Mouse (Mus musculus): ENCODE results near the gene Gm21149. TPM values are rescaled to one million over a fixed set of nuclear protein-coding genes. Genes with fewer than 3 reads are reported as not detected.
A peak's percentile ranks its signal among the peaks of the same experiment; 100 is the strongest.
"Not testable (repeated sequence)": the region's sequence is repeated elsewhere in the genome, so short reads cannot be mapped to it uniquely, and the experiment has no call there.

Gm21149 gene
- 0.20 and 0.25 TPM in 2 replicates for polyA plus RNA-seq (2015; fragmentation: Nextera tagmentation; extraction: Ambion mirVana)

- not testable (repeated sequence) for ATAC-seq (ENCODE audit: insufficient number of reproducible peaks, low FRiP score, low TSS enrichment, low read depth); H3K4me2 ChIP-seq (replicated peaks); H3K4me1 ChIP-seq; H3K27me3 ChIP-seq; H3K4me3 ChIP-seq (replicated peaks); H3K9ac ChIP-seq; H3K36me3 ChIP-seq; H3K27ac ChIP-seq (replicated peaks)
- 60% methylated on average over 1 of the region's 1 CpGs for WGBS
- H3K9me3 ChIP-seq (replicated peaks), result peaks cover 14% of the 10 kb centered on the region
These were observed at the start of gene Gm21149 for GRCm38 (mm10) chr5:15476423-15476822. Gene Gm21149, minus strand, starts transcription at chr5:15476523.

DNA sequence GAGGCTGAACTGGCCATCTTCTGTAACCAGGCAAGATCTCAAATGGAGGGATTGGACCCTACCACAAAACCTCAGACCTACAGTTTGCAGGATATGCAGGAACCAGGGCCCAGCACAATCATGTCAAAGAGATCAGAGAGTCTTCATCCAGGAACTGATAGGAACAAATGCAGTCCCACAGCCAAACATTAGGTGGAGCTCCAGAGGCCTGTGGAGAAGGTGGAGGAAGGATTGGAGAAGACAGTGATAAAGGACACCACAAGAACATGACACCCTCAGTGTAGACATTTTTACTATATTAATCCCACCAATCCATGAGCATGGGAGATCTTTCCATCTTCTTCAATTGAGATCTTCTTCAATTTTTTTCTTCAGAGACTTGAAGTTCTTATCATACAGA is 46.1 kb upstream of the Gm21149 start:
- H3K4me3 ChIP-seq (replicated peaks); H3K9me3 ChIP-seq (replicated peaks); H3K9ac ChIP-seq; H3K4me2 ChIP-seq (replicated peaks); H3K4me1 ChIP-seq; H3K27ac ChIP-seq (replicated peaks); H3K27me3 ChIP-seq; ATAC-seq (ENCODE audit: insufficient number of reproducible peaks, low FRiP score, low TSS enrichment, low read depth); H3K36me3 ChIP-seq: not testable (repeated sequence)

GRCm38 (mm10) chr5:15522028-15522427 is 45.7 kb upstream of the Gm21149 start:
- not testable (repeated sequence) for H3K36me3 ChIP-seq; H3K4me2 ChIP-seq (replicated peaks); H3K4me1 ChIP-seq; H3K4me3 ChIP-seq (replicated peaks); H3K27ac ChIP-seq (replicated peaks); H3K9me3 ChIP-seq (replicated peaks); H3K27me3 ChIP-seq; H3K9ac ChIP-seq
- 30% methylated on average over 2 of the region's 2 CpGs for WGBS
- ATAC-seq (ENCODE audit: insufficient number of reproducible peaks, low FRiP score, low TSS enrichment, low read depth), result 0 out of 2 replicates have a peak, but pooled peaks have one; percentile 60

DNA sequence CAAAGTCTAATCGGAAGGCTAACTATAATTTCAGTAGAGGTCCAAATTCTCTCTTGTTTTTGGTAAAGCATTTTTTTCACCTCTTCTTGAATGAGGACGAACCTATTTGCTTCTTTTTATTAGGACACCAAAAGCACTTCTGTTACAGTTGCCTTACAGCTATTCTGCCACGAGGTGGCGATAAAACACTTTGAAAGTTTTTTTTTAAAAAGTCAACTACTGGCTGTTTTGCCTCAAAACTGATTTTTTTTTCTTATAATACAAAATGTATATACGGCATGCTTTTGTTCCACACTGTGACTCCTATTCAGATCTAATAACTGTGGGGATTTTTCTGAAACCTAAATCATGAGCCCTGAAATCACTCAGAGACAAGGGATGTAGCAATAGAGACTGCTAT is 44.1 kb upstream of the Gm21149 start:
- H3K4me2 ChIP-seq (replicated peaks); H3K4me1 ChIP-seq; H3K4me3 ChIP-seq (replicated peaks); H3K9me3 ChIP-seq (replicated peaks); H3K27me3 ChIP-seq; H3K9ac ChIP-seq; ATAC-seq (ENCODE audit: insufficient number of reproducible peaks, low FRiP score, low TSS enrichment, low read depth); H3K36me3 ChIP-seq; H3K27ac ChIP-seq (replicated peaks): not testable (repeated sequence)
- WGBS, result 19% methylated on average over 5 of the region's 5 CpGs

- not testable (repeated sequence) for H3K4me1 ChIP-seq; H3K27ac ChIP-seq (replicated peaks); H3K9me3 ChIP-seq (replicated peaks); H3K9ac ChIP-seq; H3K4me3 ChIP-seq (replicated peaks); H3K4me2 ChIP-seq (replicated peaks); ATAC-seq (ENCODE audit: insufficient number of reproducible peaks, low FRiP score, low TSS enrichment, low read depth); H3K27me3 ChIP-seq; H3K36me3 ChIP-seq
- 71% methylated on average over 2 of the region's 2 CpGs for WGBS
These were observed 40.8 kb upstream of the Gm21149 start for GRCm38 (mm10) chr5:15517150-15517549.

- 61% methylated on average over 3 of the region's 3 CpGs for WGBS
- H3K4me1 ChIP-seq; H3K27ac ChIP-seq (replicated peaks); H3K27me3 ChIP-seq; H3K4me2 ChIP-seq (replicated peaks); H3K9ac ChIP-seq; H3K4me3 ChIP-seq (replicated peaks); H3K36me3 ChIP-seq: not testable (repeated sequence)
- peaks cover 26% of the 10 kb centered on the region for H3K9me3 ChIP-seq (replicated peaks)
- 0 out of 2 replicates have a peak, but pooled peaks have one; percentile 22 for ATAC-seq (ENCODE audit: insufficient number of reproducible peaks, low FRiP score, low TSS enrichment, low read depth)
These were observed 35.9 kb upstream of the Gm21149 start for GRCm38 (mm10) chr5:15512236-15512635.

DNA sequence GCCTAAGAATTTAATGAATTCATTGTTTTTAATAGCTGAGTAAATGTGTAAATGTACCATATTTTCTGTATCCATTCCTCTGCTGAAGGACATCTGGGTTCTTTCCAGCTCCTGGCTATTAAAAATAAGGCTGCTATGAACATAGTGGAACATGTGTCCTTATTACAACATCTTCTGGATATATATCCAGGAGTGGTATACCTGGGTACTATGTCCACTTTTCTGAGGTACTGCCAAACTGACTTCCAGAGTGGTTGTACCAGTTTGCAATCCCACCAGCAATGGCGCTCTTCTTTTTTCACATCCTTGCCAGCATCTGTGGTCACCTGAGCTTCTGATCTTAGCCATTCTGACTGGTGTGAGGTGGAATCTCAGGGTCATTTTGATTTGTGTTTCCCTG is 33.6 kb upstream of the Gm21149 start:
- not testable (repeated sequence) for H3K36me3 ChIP-seq; H3K4me3 ChIP-seq (replicated peaks); H3K27ac ChIP-seq (replicated peaks); H3K9ac ChIP-seq; H3K4me1 ChIP-seq; H3K4me2 ChIP-seq (replicated peaks); H3K27me3 ChIP-seq
- WGBS, result 78% methylated on average over 1 of the region's 1 CpGs
- ATAC-seq (ENCODE audit: insufficient number of reproducible peaks, low FRiP score, low TSS enrichment, low read depth), result peak; percentile 78; the same call in 1 of the 2 replicates
- peaks cover 26% of the 10 kb centered on the region for H3K9me3 ChIP-seq (replicated peaks)

DNA sequence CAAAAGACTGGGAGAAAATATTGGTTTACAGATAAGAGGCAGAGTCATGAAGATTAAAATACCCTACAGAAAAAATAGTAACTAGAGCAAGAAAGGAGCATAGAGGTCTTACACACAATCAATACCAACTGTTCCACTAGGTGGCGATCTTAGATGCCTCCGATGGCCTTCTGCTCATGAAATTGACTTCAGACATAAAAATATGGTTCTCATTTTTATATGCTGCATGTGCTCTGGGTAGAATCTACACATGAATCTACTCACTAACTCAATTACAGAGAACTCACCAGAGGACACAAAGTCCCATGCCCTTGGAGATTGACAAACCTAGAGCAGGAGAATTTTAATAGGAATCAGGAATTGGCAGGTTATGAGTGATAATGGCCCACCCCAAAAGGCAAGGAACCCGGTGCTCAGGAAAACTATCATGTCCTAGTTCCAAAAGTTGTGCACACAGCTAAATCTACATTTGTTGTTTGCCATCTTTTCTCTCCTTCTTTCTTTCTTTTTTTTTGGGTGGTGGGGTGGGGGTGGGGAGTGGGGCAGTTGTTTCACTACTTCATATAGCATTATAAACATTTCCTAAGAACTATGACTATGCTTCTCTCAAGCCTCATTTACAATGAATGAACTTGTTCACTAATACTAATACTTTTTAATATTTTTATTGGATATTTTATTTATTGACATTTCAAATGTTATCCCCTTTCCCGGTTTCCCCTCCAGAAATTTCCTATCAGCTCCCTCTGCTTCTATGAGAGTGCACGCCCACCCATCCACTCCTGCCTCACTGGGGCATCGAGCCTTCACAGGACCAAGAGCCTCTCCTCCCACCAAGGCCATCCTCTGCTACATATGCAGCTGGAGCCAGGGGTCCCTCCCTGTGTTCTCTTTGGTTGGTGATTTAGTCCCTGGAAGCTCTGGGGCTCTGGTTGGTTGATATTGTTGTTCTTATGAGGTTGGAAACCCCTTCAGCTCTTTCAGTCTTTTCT is 32.4 kb upstream of the Gm21149 start:
- not testable (repeated sequence) for H3K27me3 ChIP-seq; ATAC-seq (ENCODE audit: insufficient number of reproducible peaks, low FRiP score, low TSS enrichment, low read depth); H3K4me1 ChIP-seq; H3K36me3 ChIP-seq; H3K4me2 ChIP-seq (replicated peaks); H3K9ac ChIP-seq; H3K27ac ChIP-seq (replicated peaks); H3K4me3 ChIP-seq (replicated peaks)
- H3K9me3 ChIP-seq (replicated peaks), result peaks cover 23% of the 10 kb centered on the region
- 67% methylated on average over 6 of the region's 6 CpGs for WGBS

GRCm38 (mm10) chr5:15507757-15508459 is 31.6 kb upstream of the Gm21149 start:
- not testable (repeated sequence) for H3K4me2 ChIP-seq (replicated peaks); H3K27me3 ChIP-seq; H3K4me3 ChIP-seq (replicated peaks); H3K4me1 ChIP-seq; H3K36me3 ChIP-seq; H3K9ac ChIP-seq; H3K27ac ChIP-seq (replicated peaks)
- peaks cover 19% of the 10 kb centered on the region for H3K9me3 ChIP-seq (replicated peaks)
- ATAC-seq (ENCODE audit: insufficient number of reproducible peaks, low FRiP score, low TSS enrichment, low read depth), result peak; percentile 60; the same call in 1 of the 2 replicates
- 62% methylated on average over 6 of the region's 6 CpGs for WGBS

DNA sequence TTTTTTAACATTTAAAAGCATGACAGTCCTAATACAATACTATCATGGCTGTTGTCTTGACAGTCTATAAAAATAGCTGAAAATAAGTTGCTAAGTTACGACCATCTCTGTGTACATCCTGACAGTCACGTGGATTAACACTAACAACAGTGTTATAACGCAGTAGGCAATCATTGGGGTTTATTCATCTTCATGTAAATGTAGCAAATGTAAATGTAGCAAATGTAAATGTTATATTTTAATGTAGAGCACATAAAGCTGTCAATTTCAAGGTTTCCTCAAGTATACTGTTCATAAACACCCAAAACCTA is 30.9 kb upstream of the Gm21149 start:
- Histone ChIP-seq H3K4me2 (replicated peaks) (no peak overlapping the region), H3K9ac (no peak overlapping the region), H3K4me1 (no peaks in the 10 kb centered on the region), H3K4me3 (replicated peaks) (no peak overlapping the region), H3K9me3 (replicated peaks) (peaks cover 18% of the 10 kb centered on the region), H3K27ac (replicated peaks) (no peak overlapping the region), H3K27me3 (no peaks in the 10 kb centered on the region), H3K36me3 (no peaks in the 10 kb centered on the region)
- ATAC-seq (ENCODE audit: insufficient number of reproducible peaks, low FRiP score, low TSS enrichment, low read depth), result 0 out of 2 replicates have a peak, but pooled peaks have one; percentile 41
- 74% methylated on average over 3 of the region's 3 CpGs for WGBS

- WGBS, result 45% methylated on average over 16 of the region's 16 CpGs
- Histone ChIP-seq H3K4me3 (replicated peaks) (peak overlapping the region; percentile 9; the same call in 1 of the 2 replicates), H3K27ac (replicated peaks) (no peak overlapping the region), H3K9ac (no peak overlapping the region), H3K36me3 (no peaks in the 10 kb centered on the region), H3K9me3 (replicated peaks) (peaks cover 15% of the 10 kb centered on the region; the same call in 1 of the 2 replicates), H3K4me2 (replicated peaks) (peak overlapping the region; percentile 16; the same call in 1 of the 2 replicates), H3K4me1 (no peaks in the 10 kb centered on the region), H3K27me3 (no peaks in the 10 kb centered on the region)
- ATAC-seq (ENCODE audit: insufficient number of reproducible peaks, low FRiP score, low TSS enrichment, low read depth), result peak; percentile 76; the same call in 1 of the 2 replicates
These were observed 30.4 kb upstream of the Gm21149 start for GRCm38 (mm10) chr5:15506575-15507308.
